Mouse (Mus musculus) embryonic facial prominence, embryonic 14.5 days (tissue): ENCODE results near the gene Sun1. TPM values are rescaled to one million over a fixed set of nuclear protein-coding genes. Genes with fewer than 3 reads are reported as not detected.

Source experiments
- ATAC-seq: fragments of 200-750 bp; cut with Nextera tagmentation; 2 replicates; pipeline ENCODE4 v1.8.0; 2017; ENCODE audit warnings: low read depth, moderate number of reproducible peaks, moderate TSS enrichment
- DNase-seq: peaks from one replicate; pipeline ENCODE4 v3.0.0-alpha.2; 2015; ENCODE audit warnings: low spot score
- H3K27ac ChIP-seq: fragments of 300-500 bp; sonication (generic); replicated peaks from 2 replicates; pipeline ENCODE4 v1.5.1; 2014; ENCODE audit warnings: low read depth, mild to moderate bottlenecking, low read length, moderate library complexity
- H3K27me3 ChIP-seq: fragments of 300-500 bp; sonication (generic); replicated peaks from 2 replicates; pipeline ENCODE4 v1.6.1; 2014; ENCODE audit warnings: low read length; ENCODE audit not compliant: control insufficient read depth, insufficient read depth
- H3K36me3 ChIP-seq: fragments of 300-500 bp; sonication (generic); 2 replicates; pipeline ENCODE4 v1.6.1; 2014; ENCODE audit warnings: low read length, mixed read lengths; ENCODE audit not compliant: control insufficient read depth, insufficient read depth
- H3K4me1 ChIP-seq: fragments of 300-500 bp; sonication (generic); 2 replicates; pipeline ENCODE4 v1.6.1; 2014; ENCODE audit warnings: antibody characterized with exemption, low read length; ENCODE audit not compliant: control insufficient read depth, insufficient read depth
- H3K4me2 ChIP-seq: fragments of 300-500 bp; sonication (generic); 2 replicates; pipeline ENCODE4 v1.6.1; 2014; ENCODE audit warnings: low read depth, mild to moderate bottlenecking, low read length, moderate library complexity, mixed read lengths
- H3K4me3 ChIP-seq: fragments of 300-500 bp; sonication (generic); 2 replicates; pipeline ENCODE4 v1.5.1; 2014; ENCODE audit warnings: low read depth, mild to moderate bottlenecking, low read length
- H3K9ac ChIP-seq: fragments of 300-500 bp; sonication (generic); 2 replicates; pipeline ENCODE4 v1.6.1; 2014; ENCODE audit warnings: low read depth, mild to moderate bottlenecking, low read length, moderate library complexity, mixed read lengths
- H3K9me3 ChIP-seq: fragments of 300-500 bp; sonication (generic); 2 replicates; pipeline ENCODE4 v1.6.1; 2016; ENCODE audit warnings: low read length; ENCODE audit not compliant: control insufficient read depth
- WGBS: fragments of 180-500 bp; shearing (Covaris S2); extraction: QIAGEN DNeasy Blood & Tissue Kit; methylation state at CpG from one replicate; pipeline ENCODE4 v1.1.7; 2014; 5-methylcytosine and 5-hydroxymethylcytosine counted together
- polyA plus RNA-seq: library from polyadenylated mRNA; unstranded; fragments of >200 nt; fragmentation: Nextera tagmentation; extraction: Ambion mirVana; gene quantifications from 2 replicates; pipeline ENCODE4 v1.2.1, GENCODE M21; 2014

Gene Sun1
- polyA plus RNA-seq, 1 experiment from 2014 or later = 59.5 TPM

- whole genome bisulfite sequencing = 29% methylated on average over 11 of the region's 11 CpGs
- DNase-seq (peak; percentile 78), ATAC-seq (peak; percentile 77)
- Histone ChIP-seq H3K27ac (no peak overlapping the region), H3K4me1 (no peaks in the 10 kb centered on the region), H3K27me3 (no peaks in the 10 kb centered on the region), H3K4me2 (no peak overlapping the region), H3K36me3 (peaks cover 72% of the 10 kb centered on the region), H3K9ac (no peak overlapping the region), H3K9me3 (no peaks in the 10 kb centered on the region), H3K4me3 (no peak overlapping the region)
Observed at GRCm38 (mm10) chr5:139178895-139179631, 21.4 kb upstream of the Sun1 start.

GRCm38 (mm10) chr5:139183131-139183530, 17.3 kb upstream of the Sun1 start:
- Histone ChIP-seq H3K4me3 (no peak overlapping the region), H3K4me1 (no peaks in the 10 kb centered on the region), H3K9ac (no peak overlapping the region), H3K4me2 (no peak overlapping the region), H3K27ac (no peak overlapping the region), H3K9me3 (no peaks in the 10 kb centered on the region), H3K36me3 (peaks cover 83% of the 10 kb centered on the region), H3K27me3 (no peaks in the 10 kb centered on the region)
- ATAC-seq (no peak), DNase-seq (no peak)
- WGBS = 85% methylated on average over 2 of the region's 2 CpGs

GRCm38 (mm10) chr5:139183601-139184000, 16.8 kb upstream of the Sun1 start:
- Histone ChIP-seq H3K4me3 (no peak overlapping the region), H3K27me3 (no peaks in the 10 kb centered on the region), H3K9me3 (no peaks in the 10 kb centered on the region), H3K36me3 (peaks cover 80% of the 10 kb centered on the region), H3K4me1 (no peaks in the 10 kb centered on the region), H3K9ac (no peak overlapping the region), H3K4me2 (no peak overlapping the region), H3K27ac (no peak overlapping the region)
- no peak for ATAC-seq
- DNase-seq = no peak
- WGBS = 95% methylated on average over 9 of the region's 9 CpGs

GRCm38 (mm10) chr5:139184897-139185296, 15.5 kb upstream of the Sun1 start:
- H3K4me1 ChIP-seq = no peaks in the 10 kb centered on the region
- peaks cover 77% of the 10 kb centered on the region for H3K36me3 ChIP-seq

GRCm38 (mm10) chr5:139189726-139190125, 10.7 kb upstream of the Sun1 start:
- peaks cover 32% of the 10 kb centered on the region for H3K36me3 ChIP-seq
- H3K9me3 ChIP-seq = no peaks in the 10 kb centered on the region
- no peak overlapping the region for H3K9ac ChIP-seq

More at GRCm38 (mm10) chr5:139184897-139185296, 15.5 kb upstream of the Sun1 start:
- Histone ChIP-seq H3K9me3 (no peaks in the 10 kb centered on the region), H3K9ac (no peak overlapping the region), H3K4me2 (no peak overlapping the region), H3K4me3 (no peak overlapping the region), H3K27me3 (no peaks in the 10 kb centered on the region), H3K27ac (no peak overlapping the region)
- DNase-seq (no peak), ATAC-seq (no peak)
- WGBS = 92% methylated on average over 4 of the region's 4 CpGs

GRCm38 (mm10) chr5:139190958-139191357, 9.5 kb upstream of the Sun1 start:
- Histone ChIP-seq H3K9ac (no peak overlapping the region), H3K27ac (no peak overlapping the region), H3K36me3 (peaks cover 21% of the 10 kb centered on the region), H3K4me1 (no peaks in the 10 kb centered on the region), H3K4me3 (no peak overlapping the region), H3K9me3 (no peaks in the 10 kb centered on the region), H3K4me2 (no peak overlapping the region), H3K27me3 (no peaks in the 10 kb centered on the region)
- no peak for ATAC-seq
- no peak for DNase-seq
- WGBS = 84% methylated on average over 5 of the region's 5 CpGs

More at GRCm38 (mm10) chr5:139189726-139190125, 10.7 kb upstream of the Sun1 start:
- no peak for ATAC-seq
- Histone ChIP-seq H3K4me3 (no peak overlapping the region), H3K4me1 (no peaks in the 10 kb centered on the region), H3K27ac (no peak overlapping the region), H3K27me3 (no peaks in the 10 kb centered on the region), H3K4me2 (no peak overlapping the region)
- DNase-seq = no peak
- 94% methylated on average over 5 of the region's 5 CpGs for WGBS

- Histone ChIP-seq H3K36me3 (no peaks in the 10 kb centered on the region), H3K4me2 (no peak overlapping the region), H3K4me1 (peaks cover 10% of the 10 kb centered on the region), H3K9me3 (no peaks in the 10 kb centered on the region), H3K27ac (no peak overlapping the region), H3K9ac (no peak overlapping the region), H3K27me3 (no peaks in the 10 kb centered on the region), H3K4me3 (no peak overlapping the region)
- ATAC-seq (no peak), DNase-seq (no peak)
- WGBS = 81% methylated on average over 3 of the region's 3 CpGs
Observed at GRCm38 (mm10) chr5:139198779-139199178, 1.7 kb upstream of the Sun1 start.

- Histone ChIP-seq H3K4me1 (peaks cover 10% of the 10 kb centered on the region), H3K4me2 (peak overlapping the region; percentile 73), H3K27me3 (no peaks in the 10 kb centered on the region), H3K9me3 (no peaks in the 10 kb centered on the region), H3K27ac (peak overlapping the region; percentile 91), H3K4me3 (peak overlapping the region; percentile 93), H3K9ac (peak overlapping the region; percentile 83), H3K36me3 (no peaks in the 10 kb centered on the region)
- peak; percentile 29 for DNase-seq
- ATAC-seq = no peak
- 45% methylated on average over 2 of the region's 2 CpGs for WGBS
Observed at GRCm38 (mm10) chr5:139199636-139199994, 822 bp upstream of the Sun1 start.
